Mouse (Mus musculus): ENCODE results near the gene Sh3tc1.

DNA sequence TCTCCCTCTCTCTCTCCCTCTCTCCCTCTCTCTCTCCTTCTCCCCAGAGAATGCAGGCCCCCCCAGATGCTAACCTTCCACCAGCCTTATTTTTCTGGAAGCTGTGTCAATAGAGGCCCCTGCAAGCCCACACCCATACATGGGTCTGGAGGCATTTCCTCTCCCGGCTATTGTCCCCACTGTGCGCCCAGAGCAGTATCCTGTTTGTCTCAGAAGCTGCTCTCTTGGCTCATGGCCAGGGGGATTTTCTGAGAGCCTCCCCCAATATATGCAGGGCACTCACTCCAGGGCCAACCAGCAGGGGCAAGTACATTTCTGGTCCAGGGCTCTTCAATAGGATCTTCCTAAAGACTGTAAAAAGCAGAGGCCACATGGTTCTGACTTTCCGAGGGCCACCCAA, 9.9 kb downstream of the Sh3tc1 start:
- TF ChIP-seq POLR2A (IDR thresholded peaks at IDR 0.05; ENCODE audit: extremely low read depth, insufficient read depth, low read length) (no peak), CTCF (IDR thresholded peaks at IDR 0.05; ENCODE audit: extremely low read depth, insufficient read depth, low read length) (no peak)
